Mouse (Mus musculus) spleen, adult 2 months (tissue): ENCODE measurements around the gene Fndc3b. TPM values are rescaled to one million over a fixed set of nuclear protein-coding genes. Genes with fewer than 3 reads are reported as not detected.

Experiments used
- DNase-seq, 2 experiments: peaks; one replicate each; pipeline versions ENCODE4 v3.0.0 to v3.0.0-alpha.2; 2012 to 2021; ENCODE audit warnings: low spot score in 2 of 2, low read depth in 1 of 2
- H3K27ac ChIP-seq: fragments of 200-500 bp; 2 replicates; pipeline ENCODE4 v1.5.1; 2012; ENCODE audit warnings: low read length, inconsistent platforms; ENCODE audit not compliant: insufficient read depth
- H3K27me3 ChIP-seq: fragments of 200-500 bp; 2 replicates; pipeline ENCODE4 v1.6.1; 2012; ENCODE audit warnings: mild to moderate bottlenecking, moderate library complexity, low read length, inconsistent platforms; ENCODE audit not compliant: control insufficient read depth, insufficient read depth
- H3K36me3 ChIP-seq: fragments of 200-500 bp; 2 replicates; pipeline ENCODE4 v1.6.1; 2012; ENCODE audit warnings: mild to moderate bottlenecking, low read length, inconsistent platforms; ENCODE audit not compliant: control insufficient read depth, insufficient read depth
- H3K4me1 ChIP-seq: fragments of 200-500 bp; 2 replicates; pipeline ENCODE4 v1.6.1; 2011; ENCODE audit warnings: inconsistent platforms; ENCODE audit not compliant: control insufficient read depth, insufficient read depth, insufficient read length
- H3K4me3 ChIP-seq: fragments of 200-500 bp; 2 replicates; pipeline ENCODE4 v1.5.1; 2011; ENCODE audit warnings: mild to moderate bottlenecking, inconsistent platforms; ENCODE audit not compliant: insufficient read depth, insufficient read length; ENCODE audit errors: extremely low read depth
- CTCF ChIP-seq: fragments of 200-500 bp; IDR thresholded peaks from 2 replicates; pipeline ENCODE4 v1.5.1; 2011; ENCODE audit warnings: mild to moderate bottlenecking, inconsistent platforms; ENCODE audit not compliant: insufficient read depth, insufficient read length, insufficient replicate concordance; ENCODE audit errors: extremely low read depth
- POLR2A ChIP-seq: fragments of 200-500 bp; IDR thresholded peaks from 2 replicates; pipeline ENCODE4 v1.6.1; 2011; ENCODE audit warnings: low read depth, low read length, inconsistent platforms
- WGBS: fragments of 180-500 bp; shearing (Covaris S2); methylation state at CpG from one replicate; pipeline ENCODE4 v1.1.7; 2018; 5-methylcytosine and 5-hydroxymethylcytosine counted together
- polyA plus RNA-seq: library from polyadenylated mRNA; depleted of rRNA; stranded (reverse); fragments of >200 nt; gene quantifications from 2 replicates; pipeline ENCODE4 v1.2.3, GENCODE M21; 2012

Fndc3b gene
- polyA plus RNA-seq, 1 experiment = 3.8 TPM

GRCm38 (mm10) chr3:27473801-27474599 lies 237.1 kb downstream of the Fndc3b start:
- no peak for TF ChIP-seq POLR2A
- TF ChIP-seq CTCF = no peak
- no peaks in the 10 kb centered on the region for H3K36me3 ChIP-seq
- H3K27ac ChIP-seq = no peak overlapping the region
- H3K27me3 ChIP-seq = no peaks in the 10 kb centered on the region
- H3K4me3 ChIP-seq = no peak overlapping the region
- H3K4me1 ChIP-seq = no peaks in the 10 kb centered on the region
- no peak for DNase-seq
- WGBS = 93% methylated on average over 14 of the region's 14 CpGs

- no peak for DNase-seq
- no peak overlapping the region for H3K4me3 ChIP-seq
- no peak overlapping the region for H3K27ac ChIP-seq
- no peaks in the 10 kb centered on the region for H3K36me3 ChIP-seq
- WGBS = 99% methylated on average over 3 of the region's 3 CpGs
- H3K27me3 ChIP-seq = no peaks in the 10 kb centered on the region
- no peak for TF ChIP-seq CTCF
- TF ChIP-seq POLR2A = no peak
- H3K4me1 ChIP-seq = no peaks in the 10 kb centered on the region
These were observed 238.3 kb downstream of the Fndc3b start for GRCm38 (mm10) chr3:27472846-27473245.

GRCm38 (mm10) chr3:27470781-27471180 lies 240.3 kb downstream of the Fndc3b start:
- Histone ChIP-seq H3K4me1 (no peaks in the 10 kb centered on the region), H3K4me3 (no peak overlapping the region), H3K27ac (no peak overlapping the region), H3K27me3 (no peaks in the 10 kb centered on the region), H3K36me3 (no peaks in the 10 kb centered on the region)
- 89% methylated on average over 8 of the region's 8 CpGs for WGBS
- no peak for TF ChIP-seq CTCF
- no peak for DNase-seq

- no peak overlapping the region for H3K27ac ChIP-seq
- no peaks in the 10 kb centered on the region for H3K27me3 ChIP-seq
- H3K36me3 ChIP-seq = no peaks in the 10 kb centered on the region
- H3K4me1 ChIP-seq = no peaks in the 10 kb centered on the region
- DNase-seq = no peak
- no peak overlapping the region for H3K4me3 ChIP-seq
- 93% methylated on average over 8 of the region's 8 CpGs for WGBS
- no peak for TF ChIP-seq CTCF
- no peak for TF ChIP-seq POLR2A
These were observed 241.1 kb downstream of the Fndc3b start for GRCm38 (mm10) chr3:27469971-27470370.

- Histone ChIP-seq H3K4me3 (no peak overlapping the region), H3K36me3 (no peaks in the 10 kb centered on the region), H3K27ac (no peak overlapping the region), H3K4me1 (peaks cover 2% of the 10 kb centered on the region; the same call in 1 of the 2 replicates), H3K27me3 (no peaks in the 10 kb centered on the region)
- TF ChIP-seq CTCF = peak; percentile 8; the same call in 1 of the 2 replicates
- TF ChIP-seq POLR2A = no peak
- DNase-seq = no peak
- 91% methylated on average over 11 of the region's 11 CpGs for WGBS
These were observed 243.5 kb downstream of the Fndc3b start for GRCm38 (mm10) chr3:27467505-27468020.

- no peak for TF ChIP-seq CTCF
- TF ChIP-seq POLR2A = no peak
- no peaks in the 10 kb centered on the region for H3K36me3 ChIP-seq
- H3K27me3 ChIP-seq = no peaks in the 10 kb centered on the region
- H3K27ac ChIP-seq = no peak overlapping the region
- WGBS = 79% methylated on average over 7 of the region's 7 CpGs
- no peak for DNase-seq
- H3K4me1 ChIP-seq = peaks cover 7% of the 10 kb centered on the region; the same call in 1 of the 2 replicates
- no peak overlapping the region for H3K4me3 ChIP-seq
These were observed 244.7 kb downstream of the Fndc3b start for GRCm38 (mm10) chr3:27466297-27466901.
